Mouse (Mus musculus): ENCODE measurements around the gene Nae1.
"Not testable (repeated sequence)": the region's sequence is repeated elsewhere in the genome, so short reads cannot be mapped to it uniquely, and the experiment has no call there.

Gene Nae1

DNA sequence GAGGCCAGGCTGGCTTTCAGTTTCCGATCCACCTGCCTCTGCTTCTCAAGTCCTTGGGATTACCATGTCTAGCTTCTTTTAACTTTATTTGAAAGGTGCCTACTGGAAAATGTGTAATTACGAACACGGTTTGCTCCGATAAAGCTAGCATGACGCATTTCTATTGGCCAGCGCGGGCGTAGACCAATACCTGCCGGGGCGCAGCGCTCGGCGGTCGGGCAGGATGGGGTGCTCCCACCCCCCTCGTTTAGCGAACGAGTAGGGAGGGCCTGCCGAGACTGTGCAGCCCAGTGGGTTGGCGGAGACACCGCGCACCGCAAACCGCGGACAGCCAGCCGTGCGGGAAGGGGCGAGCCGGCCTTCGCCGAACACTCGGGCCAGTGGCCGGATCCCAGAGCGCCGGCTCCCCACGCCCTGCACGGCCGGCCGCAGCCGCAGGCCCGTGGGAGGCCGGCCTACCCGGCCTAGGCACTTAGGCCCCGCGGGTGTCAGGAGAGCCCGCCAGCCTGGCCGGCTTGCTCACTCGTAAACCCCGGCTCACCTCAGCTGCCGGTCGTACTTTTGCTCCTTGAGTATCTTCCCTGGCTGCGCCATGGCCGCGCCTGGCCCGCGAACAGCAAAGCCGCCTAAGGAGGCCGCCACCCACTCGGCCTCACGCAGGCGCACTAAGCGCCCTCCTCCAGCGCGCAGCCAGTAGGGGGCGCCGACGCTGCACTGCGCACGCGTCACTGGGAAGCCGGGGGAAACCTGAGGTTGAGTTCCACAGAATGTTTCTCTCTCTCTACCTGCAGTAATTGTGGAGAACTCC lies at the start of gene Nae1, which contains the start of gene Car7:
TSS of gene Nae1 (minus strand) at position 667 of the 808 bp plus-strand sequence.
TSS of gene Car7 (plus strand) at position 719 of the 808 bp plus-strand sequence.
- DNase-seq: peak; percentile 91 to 95

GRCm38 (mm10) chr8:104577606-104578005 lies 43.2 kb upstream of the Nae1 start:
- DNase-seq: not testable (repeated sequence)

DNA sequence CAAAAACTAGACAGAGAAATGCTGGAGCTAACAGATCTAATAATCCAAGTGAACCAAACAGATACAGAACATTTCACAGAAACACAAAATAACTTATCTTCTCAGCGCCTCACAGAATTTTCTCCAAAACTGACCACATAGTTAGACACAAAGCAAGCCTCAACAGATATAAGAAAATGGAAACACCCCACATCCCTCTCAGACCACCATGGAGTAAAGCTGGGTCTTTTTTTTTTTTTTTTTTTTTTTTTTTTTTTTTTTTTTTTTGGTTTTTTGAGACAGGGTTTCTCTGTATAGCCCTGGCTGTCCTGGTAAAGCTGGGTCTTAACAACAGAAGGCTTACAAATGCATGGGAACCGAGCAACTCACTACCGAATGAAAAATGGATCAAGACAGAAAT lies 42.4 kb upstream of the Nae1 start:
- DNase-seq: no peak

GRCm38 (mm10) chr8:104570436-104571343 lies 36.3 kb upstream of the Nae1 start:
- peak; percentile 85 to 92 for DNase-seq

GRCm38 (mm10) chr8:104569559-104569958 lies 35.1 kb upstream of the Nae1 start:
- DNase-seq: peak; percentile 77 to 84

DNA sequence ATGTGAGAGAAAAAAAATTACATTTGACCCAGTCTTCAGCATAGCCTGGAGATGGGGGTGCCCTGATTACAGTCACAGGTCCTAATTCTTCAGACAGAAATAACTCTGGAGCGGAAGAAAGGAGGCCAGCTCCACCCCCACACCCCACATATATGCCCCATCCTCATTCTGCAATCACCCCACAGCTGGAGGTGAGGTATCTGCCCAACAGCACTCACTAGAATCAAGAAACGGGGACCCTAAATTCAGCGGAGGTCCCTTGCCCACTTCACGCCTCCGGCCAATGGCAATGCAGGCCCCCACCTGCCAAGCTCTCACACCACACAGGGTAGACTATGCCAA lies 31.0 kb upstream of the Nae1 start:
- no peak for DNase-seq

DNA sequence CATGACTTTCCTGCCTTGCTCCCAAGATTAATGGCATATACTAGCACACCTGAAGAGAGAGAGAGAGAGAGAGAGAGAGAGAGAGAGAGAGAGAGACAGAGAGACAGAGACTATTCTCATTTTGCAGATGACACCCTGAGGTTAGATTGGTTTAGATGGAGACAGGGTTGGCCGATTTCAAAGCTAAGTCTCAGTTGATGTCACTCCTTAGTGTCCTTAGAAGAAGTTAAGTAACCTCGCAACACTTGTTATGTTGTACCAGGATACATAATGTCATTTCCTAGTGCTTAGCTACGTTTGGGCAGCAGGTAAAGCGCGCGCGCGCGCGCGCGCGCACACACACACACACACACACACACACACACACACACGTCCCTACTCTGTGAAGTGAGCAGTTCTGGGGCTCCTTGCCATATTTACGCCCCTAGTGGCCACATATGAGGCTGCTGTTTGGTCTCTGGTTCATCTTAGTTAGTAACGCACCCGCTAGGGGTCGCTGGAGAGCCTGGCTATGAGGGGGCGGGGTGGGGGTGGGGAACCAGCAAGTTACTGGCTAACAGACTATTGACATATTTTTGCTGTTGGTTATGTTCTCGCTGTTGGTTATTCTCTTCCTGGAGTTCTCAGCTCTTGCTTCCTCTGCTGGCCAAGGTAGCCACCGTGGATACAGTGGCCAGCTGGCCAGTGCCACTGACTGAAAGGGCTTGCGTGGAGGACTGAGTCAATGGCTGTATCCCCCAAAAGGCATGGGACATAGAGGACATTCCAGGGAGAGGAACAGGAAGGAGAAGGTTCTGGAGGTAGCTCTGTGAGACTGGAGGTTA lies 30.4 kb upstream of the Nae1 start:
- peak; percentile 91 to 96 for DNase-seq

GRCm38 (mm10) chr8:104560731-104561130 lies 26.3 kb upstream of the Nae1 start:
- no peak for DNase-seq

DNA sequence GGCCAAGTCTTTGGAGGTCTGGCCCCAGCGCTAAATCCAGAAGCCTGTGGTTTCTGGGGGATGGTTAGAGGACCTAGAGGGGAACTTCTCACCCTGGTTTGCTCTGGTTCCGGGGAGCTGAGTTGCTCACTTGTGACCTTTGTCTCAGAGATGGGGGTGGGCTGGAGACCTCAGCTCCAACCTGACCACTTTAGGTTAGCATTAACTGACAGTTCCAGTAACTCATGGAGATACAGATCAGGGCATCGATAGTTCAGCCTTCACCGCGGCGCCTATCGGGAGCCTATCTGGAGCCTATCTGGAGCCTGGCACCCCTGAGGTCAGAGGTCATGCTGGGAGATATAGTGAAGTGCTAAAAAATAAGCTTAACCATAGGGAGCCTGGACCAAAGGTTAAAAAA lies 22.8 kb upstream of the Nae1 start:
- no peak for DNase-seq

- DNase-seq: peak in 1 of 2 experiments; percentile 19
Measured at GRCm38 (mm10) chr8:104555191-104555590, 20.8 kb upstream of the Nae1 start.

GRCm38 (mm10) chr8:104543440-104544045 lies 9.1 kb upstream of the Nae1 start:
- DNase-seq: peak; percentile 45 to 66

- no peak for DNase-seq
Measured at GRCm38 (mm10) chr8:104542160-104542559, 7.7 kb upstream of the Nae1 start.

DNA sequence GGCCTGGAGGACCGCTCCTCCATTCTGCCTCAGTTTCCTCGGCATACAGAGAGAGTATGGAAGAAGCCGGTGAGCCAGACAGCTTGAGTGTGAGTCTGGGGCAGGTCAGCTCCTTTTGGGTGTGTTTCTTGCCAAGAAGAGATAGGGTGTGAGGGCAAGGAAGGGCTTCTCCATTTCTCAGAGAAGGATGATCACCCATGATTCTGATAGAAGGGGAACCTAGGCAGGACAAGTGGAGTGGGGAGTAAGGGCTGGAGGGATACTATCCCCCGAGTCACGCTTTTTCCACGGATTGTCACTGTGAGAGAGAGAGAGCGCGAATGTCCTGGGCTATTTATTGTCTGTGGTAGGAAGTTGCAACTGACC lies 7.1 kb upstream of the Nae1 start:
- DNase-seq: no peak

DNA sequence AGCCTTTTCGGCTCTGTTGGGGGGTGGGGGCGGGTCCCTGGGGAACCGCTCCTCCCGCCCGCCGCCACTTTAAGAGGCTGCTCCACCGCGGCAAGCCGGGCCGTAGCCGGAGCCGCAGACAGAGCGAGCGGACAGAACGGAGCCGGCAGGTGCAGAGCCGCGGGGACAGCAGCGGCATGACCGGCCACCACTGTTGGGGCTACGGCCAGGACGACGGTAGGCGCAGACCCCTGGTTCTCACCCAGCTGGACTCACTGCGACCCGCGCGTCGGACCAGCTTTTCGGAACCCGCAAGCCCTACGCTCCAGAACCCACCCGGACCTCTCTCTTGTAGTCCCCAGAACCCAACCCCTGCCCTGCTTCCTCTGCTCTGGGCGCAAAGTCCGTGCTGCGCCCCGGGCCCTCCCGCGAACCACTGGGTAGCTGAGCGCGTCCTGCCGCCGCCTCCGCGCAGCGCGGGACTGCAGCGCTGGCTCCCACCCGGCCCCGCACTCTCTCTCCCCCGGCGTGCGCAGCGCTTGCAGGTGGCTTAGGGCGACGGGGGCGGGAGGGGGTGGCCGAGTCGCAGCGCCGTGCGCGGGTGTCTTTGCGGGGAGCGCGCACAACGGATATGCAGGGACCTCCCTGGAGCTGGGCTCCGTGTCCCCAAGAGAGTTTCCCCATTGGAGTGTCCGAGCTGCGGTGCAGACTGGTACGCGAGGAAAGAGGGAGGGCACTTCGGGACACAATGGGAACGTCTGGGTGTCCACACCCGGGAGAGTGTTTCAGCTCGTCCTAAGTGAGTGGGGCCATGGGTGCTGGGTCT lies 6.5 kb upstream of the Nae1 start:
- DNase-seq: peak; percentile 24 to 59

- DNase-seq: no peak
Measured at GRCm38 (mm10) chr8:104540238-104540637, 5.8 kb upstream of the Nae1 start.

GRCm38 (mm10) chr8:104539566-104539965 lies 5.1 kb upstream of the Nae1 start:
- no peak for DNase-seq

DNA sequence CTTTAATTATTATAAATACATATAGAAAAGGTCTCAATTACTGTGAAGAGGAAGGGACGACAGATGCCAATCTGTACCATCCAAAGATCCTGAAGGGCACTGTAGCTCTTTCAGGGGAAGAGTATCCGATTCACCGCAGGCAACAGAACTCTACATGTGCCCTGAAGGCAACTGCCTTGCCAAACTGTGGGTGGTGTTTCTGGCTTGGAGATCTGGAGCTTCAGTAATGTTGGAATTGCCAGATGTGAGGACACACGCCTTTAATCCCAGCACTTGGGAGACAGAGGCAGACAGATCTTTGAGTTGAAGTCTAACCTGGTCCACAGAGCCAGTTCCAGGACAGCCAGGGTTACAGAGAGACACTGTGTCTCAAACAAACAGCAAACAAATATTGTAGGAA lies 4.5 kb upstream of the Nae1 start:
- no peak for DNase-seq

GRCm38 (mm10) chr8:104536028-104536427 lies 1.6 kb upstream of the Nae1 start:
- no peak for DNase-seq

GRCm38 (mm10) chr8:104535378-104535777 lies 941 bp upstream of the Nae1 start:
- no peak for DNase-seq

GRCm38 (mm10) chr8:104534779-104535141 lies 323 bp upstream of the Nae1 start:
- peak in 1 of 2 experiments; percentile 11 for DNase-seq

GRCm38 (mm10) chr8:104533551-104533950 lies 886 bp downstream of the Nae1 start:
- no peak for DNase-seq

DNA sequence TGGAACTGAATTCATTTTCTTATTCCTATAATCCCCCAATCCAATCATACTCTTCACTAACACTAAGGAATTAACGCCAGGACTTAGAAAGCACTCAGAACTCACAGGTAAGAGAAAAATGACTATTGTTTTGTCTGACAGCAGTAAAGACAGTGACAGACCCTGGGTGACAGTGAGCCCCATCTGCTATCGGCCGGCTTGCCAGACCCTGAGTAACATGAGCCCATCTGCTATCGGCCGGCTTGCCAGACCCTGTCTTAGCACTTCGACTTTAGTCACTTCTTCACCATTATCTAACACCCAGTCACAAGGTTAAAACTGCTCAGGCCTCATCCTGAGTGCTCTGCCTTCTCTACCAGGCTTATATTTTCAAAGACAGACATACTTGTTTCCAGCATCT lies 4.8 kb downstream of the Nae1 start:
- no peak for DNase-seq

All from kidney, postnatal 25 days (tissue).